In genomic region chr9:99081718-99082117, GRCm38 (mm10) we compare ENCODE assay signal across 26 mouse cellular contexts. TPM values are rescaled to one million over a fixed set of nuclear protein-coding genes. Genes with fewer than 3 reads are reported as not detected.
"Had no signal": no experiment of that assay in that cellular context is flagged by ENCODE, and none has a peak within 500 bp of the region (broad histone marks: within the 10 kb centered on the region; RNA-seq: fewer than 3 reads in every experiment).

No protein-coding gene starts in this region.

- H3K27me3 ChIP-seq: kidney, embryonic 15.5 days; limb, embryonic 12.5 days; limb, embryonic 15.5 days; midbrain, embryonic 12.5 days; neural tube, embryonic 13.5 days; stomach, embryonic 15.5 days had no signal

- H3K4me1 ChIP-seq: kidney, embryonic 15.5 days; limb, embryonic 12.5 days; limb, embryonic 15.5 days; midbrain, embryonic 12.5 days; neural tube, embryonic 13.5 days; stomach, embryonic 15.5 days had no signal

- H3K36me3 ChIP-seq: kidney, embryonic 15.5 days; limb, embryonic 12.5 days; limb, embryonic 15.5 days; neural tube, embryonic 13.5 days; stomach, embryonic 15.5 days had no signal

- H3K4me3 ChIP-seq: kidney, embryonic 15.5 days; limb, embryonic 12.5 days; limb, embryonic 15.5 days; midbrain, embryonic 12.5 days; myocyte; neural tube, embryonic 13.5 days; stomach, embryonic 15.5 days had no signal

- H3K27ac ChIP-seq: kidney, embryonic 15.5 days; limb, embryonic 12.5 days; limb, embryonic 15.5 days; liver, embryonic 14.5 days; midbrain, embryonic 12.5 days; neural tube, embryonic 13.5 days; stomach, embryonic 15.5 days had no signal

- DNase-seq: kidney, adult 11 months; kidney, adult 8-10 months; kidney, postnatal 14 days; kidney, postnatal 4 days; left cerebral cortex, postnatal 4 days; liver, postnatal 0 days; lung, embryonic 14.5 days; retina, postnatal 1 day; right cerebral cortex, postnatal 25 days; spleen, adult 18-20 months; thymus, postnatal 25 days had no signal

RNA-seq across cellular contexts. Expression of gene Gm1123, which starts 46.2 kb away (rescaled TPM):
- total RNA-seq: layer of hippocampus, adult 18-20 months; left cerebral cortex, postnatal 14 days; left cerebral cortex, postnatal 4 days; monocyte, adult 5-6 weeks; neutrophil, adult 5-6 weeks had no signal
- polyA plus RNA-seq: limb, embryonic 12.5 days; limb, embryonic 15.5 days; liver, embryonic 11.5 days; liver, postnatal 0 days; lung, embryonic 14.5 days; lung, postnatal 0 days; midbrain, embryonic 12.5 days; myocyte; thymus, postnatal 0 days had no signal
